Mouse (Mus musculus) frontal cortex, postnatal 10 days (tissue): ENCODE measurements around the gene Gatc.
"Not testable (repeated sequence)": the region's sequence is repeated elsewhere in the genome, so short reads cannot be mapped to it uniquely, and the experiment has no call there.

ENCODE experiments used
- DNase-seq, 2 experiments: peaks; one replicate each; pipeline ENCODE4 v3.0.0; 2022; ENCODE audit warnings: low spot score in 2 of 2, mixed read lengths in 1 of 2

Gene Gatc

GRCm38 (mm10) chr5:115340577-115341313 is at the start of gene Gatc, which contains the start of gene Triap1:
Gatc (minus strand) TSS chr5:115341178.
Triap1 (plus strand) TSS chr5:115341225.
- DNase-seq, result peak; percentile 77 to 88

- DNase-seq, result not testable (repeated sequence)
Observed at GRCm38 (mm10) chr5:115378882-115379281, 37.9 kb upstream of the Gatc start.

GRCm38 (mm10) chr5:115375436-115375835 is 34.5 kb upstream of the Gatc start:
- no peak for DNase-seq

GRCm38 (mm10) chr5:115374204-115374820 is 33.3 kb upstream of the Gatc start:
- DNase-seq, result no peak

- DNase-seq, result peak; percentile 23 to 29
Observed at GRCm38 (mm10) chr5:115373441-115374203, 32.6 kb upstream of the Gatc start.

- no peak for DNase-seq
Observed at GRCm38 (mm10) chr5:115371736-115372135, 30.8 kb upstream of the Gatc start.

GRCm38 (mm10) chr5:115364782-115365181 is 23.8 kb upstream of the Gatc start:
- DNase-seq, result no peak

GRCm38 (mm10) chr5:115362819-115363714 is 22.1 kb upstream of the Gatc start:
- peak; percentile 22 to 54 for DNase-seq

GRCm38 (mm10) chr5:115362216-115362615 is 21.2 kb upstream of the Gatc start:
- no peak for DNase-seq

GRCm38 (mm10) chr5:115359851-115360372 is 18.9 kb upstream of the Gatc start:
- no peak for DNase-seq

GRCm38 (mm10) chr5:115359438-115359837 is 18.5 kb upstream of the Gatc start:
- DNase-seq, result no peak

- DNase-seq, result peak; percentile 50 to 74
Observed at GRCm38 (mm10) chr5:115358872-115359271, 17.9 kb upstream of the Gatc start.

- no peak for DNase-seq
Observed at GRCm38 (mm10) chr5:115355070-115355469, 14.1 kb upstream of the Gatc start.

- DNase-seq, result no peak
Observed at GRCm38 (mm10) chr5:115351348-115351747, 10.4 kb upstream of the Gatc start.

GRCm38 (mm10) chr5:115349225-115349555 is 8.2 kb upstream of the Gatc start:
- DNase-seq, result no peak

- peak; percentile 96 to 98 for DNase-seq
Observed at GRCm38 (mm10) chr5:115348546-115349224, 7.7 kb upstream of the Gatc start, which contains the start of gene Cox6a1. Cox6a1 (minus strand) TSS chr5:115348981.

GRCm38 (mm10) chr5:115347564-115347963 is 6.6 kb upstream of the Gatc start:
- peak in 1 of 2 experiments; percentile 67 for DNase-seq

- no peak for DNase-seq
Observed at GRCm38 (mm10) chr5:115341314-115342165, 562 bp upstream of the Gatc start.

GRCm38 (mm10) chr5:115340007-115340406 is 971 bp downstream of the Gatc start:
- DNase-seq, result no peak

GRCm38 (mm10) chr5:115333626-115334025 is 7.4 kb downstream of the Gatc start:
- DNase-seq, result no peak
